Mouse (Mus musculus): Measurements from ENCODE around the gene Coa4. TPM values are rescaled to one million over a fixed set of nuclear protein-coding genes. Genes with fewer than 3 reads are reported as not detected.

Gene Coa4
- polyA plus RNA-seq, 1 experiment from 2014 or later, result 12.4 TPM

- H3K27ac ChIP-seq (ENCODE audit: low read depth), result peak overlapping the region; percentile 94
- TF ChIP-seq EP300 (IDR thresholded peaks at IDR 0.05; ENCODE audit: low read depth) (no peak; the same call in 1 of the 2 replicates), CTCF (IDR thresholded peaks at IDR 0.05; ENCODE audit: low read depth) (no peak)
- DNase-seq (peak; percentile 65), ATAC-seq (peak; percentile 14)
- peaks cover 40% of the 10 kb centered on the region for H3K4me1 ChIP-seq (ENCODE audit: insufficient read depth)
- 14% methylated on average over 19 of the region's 19 CpGs for WGBS (ENCODE audit: insufficient replicate concordance)
- H3K9me3 ChIP-seq (ENCODE audit: low read length), result no peaks in the 10 kb centered on the region
- H3K27me3 ChIP-seq (ENCODE audit: insufficient read depth, low read length), result no peaks in the 10 kb centered on the region
- H3K9ac ChIP-seq (replicated peaks), result peak overlapping the region; percentile 75
- H3K4me2 ChIP-seq (ENCODE audit: low read depth, low read length), result peak overlapping the region; percentile 93
- peak overlapping the region; percentile 82 for H3K4me3 ChIP-seq (ENCODE audit: low read depth, low read length)
- peaks cover 45% of the 10 kb centered on the region for H3K36me3 ChIP-seq (replicated peaks; ENCODE audit: insufficient read depth, low read length)
Measured at GRCm38 (mm10) chr7:100493484-100494414, 43.1 kb upstream of the Coa4 start.

GRCm38 (mm10) chr7:100494415-100494831 is 42.4 kb upstream of the Coa4 start:
- H3K9me3 ChIP-seq (ENCODE audit: low read length), result no peaks in the 10 kb centered on the region
- no peak for ATAC-seq
- H3K9ac ChIP-seq (replicated peaks), result peak overlapping the region; percentile 75
- WGBS (ENCODE audit: insufficient replicate concordance), result 53% methylated on average over 7 of the region's 7 CpGs
- no peaks in the 10 kb centered on the region for H3K27me3 ChIP-seq (ENCODE audit: insufficient read depth, low read length)
- peaks cover 40% of the 10 kb centered on the region for H3K4me1 ChIP-seq (ENCODE audit: insufficient read depth)
- H3K36me3 ChIP-seq (replicated peaks; ENCODE audit: insufficient read depth, low read length), result peaks cover 52% of the 10 kb centered on the region
- H3K4me3 ChIP-seq (ENCODE audit: low read depth, low read length), result peak overlapping the region; percentile 82
- TF ChIP-seq EP300 (IDR thresholded peaks at IDR 0.05; ENCODE audit: low read depth), result no peak
- TF ChIP-seq CTCF (IDR thresholded peaks at IDR 0.05; ENCODE audit: low read depth), result no peak
- no peak for DNase-seq
- H3K4me2 ChIP-seq (ENCODE audit: low read depth, low read length), result peak overlapping the region; percentile 93
- peak overlapping the region; percentile 94 for H3K27ac ChIP-seq (ENCODE audit: low read depth)

DNA sequence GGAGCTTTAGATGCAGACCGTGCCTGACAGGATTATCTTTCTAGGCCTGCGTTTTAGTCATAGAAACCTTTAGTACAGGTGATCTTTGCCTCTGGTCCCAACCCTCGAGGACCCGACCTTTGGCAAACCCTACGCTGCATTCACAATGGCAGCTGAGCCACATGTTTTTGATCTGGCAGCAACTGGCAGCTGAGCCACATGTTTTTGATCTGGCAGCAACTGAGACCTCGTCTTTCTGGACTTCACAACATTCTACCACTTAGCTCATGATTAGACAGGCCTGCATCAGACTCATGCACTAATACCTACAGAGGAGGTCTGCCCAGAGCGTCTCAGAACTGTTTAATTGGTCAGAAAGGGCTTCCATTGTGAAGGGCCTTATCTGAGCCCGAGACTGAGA is 41.8 kb upstream of the Coa4 start:
- H3K9me3 ChIP-seq (ENCODE audit: low read length), result no peaks in the 10 kb centered on the region
- peak overlapping the region; percentile 82 for H3K4me3 ChIP-seq (ENCODE audit: low read depth, low read length)
- H3K36me3 ChIP-seq (replicated peaks; ENCODE audit: insufficient read depth, low read length), result peaks cover 58% of the 10 kb centered on the region
- no peak for ATAC-seq
- TF ChIP-seq EP300 (IDR thresholded peaks at IDR 0.05; ENCODE audit: low read depth), result no peak
- TF ChIP-seq CTCF (IDR thresholded peaks at IDR 0.05; ENCODE audit: low read depth), result no peak
- WGBS (ENCODE audit: insufficient replicate concordance), result 23% methylated on average over 8 of the region's 8 CpGs
- no peak for DNase-seq
- peak overlapping the region; percentile 93 for H3K4me2 ChIP-seq (ENCODE audit: low read depth, low read length)
- H3K4me1 ChIP-seq (ENCODE audit: insufficient read depth), result peaks cover 40% of the 10 kb centered on the region
- H3K27ac ChIP-seq (ENCODE audit: low read depth), result peak overlapping the region; percentile 94
- peak overlapping the region; percentile 75 for H3K9ac ChIP-seq (replicated peaks)
- H3K27me3 ChIP-seq (ENCODE audit: insufficient read depth, low read length), result no peaks in the 10 kb centered on the region

GRCm38 (mm10) chr7:100495581-100496251 is 41.2 kb upstream of the Coa4 start:
- Histone ChIP-seq H3K27ac (ENCODE audit: low read depth) (peak overlapping the region; percentile 94), H3K36me3 (replicated peaks; ENCODE audit: insufficient read depth, low read length) (peaks cover 64% of the 10 kb centered on the region), H3K27me3 (ENCODE audit: insufficient read depth, low read length) (no peaks in the 10 kb centered on the region), H3K9me3 (ENCODE audit: low read length) (no peaks in the 10 kb centered on the region), H3K4me2 (ENCODE audit: low read depth, low read length) (peak overlapping the region; percentile 93), H3K4me1 (ENCODE audit: insufficient read depth) (peaks cover 43% of the 10 kb centered on the region), H3K4me3 (ENCODE audit: low read depth, low read length) (peak overlapping the region; percentile 82), H3K9ac (replicated peaks) (peak overlapping the region; percentile 75)
- DNase-seq, result peak; percentile 87
- TF ChIP-seq EP300 (IDR thresholded peaks at IDR 0.05; ENCODE audit: low read depth) (peak; percentile 14; the same call in 1 of the 2 replicates), CTCF (IDR thresholded peaks at IDR 0.05; ENCODE audit: low read depth) (no peak)
- ATAC-seq, result peak; percentile 67
- 17% methylated on average over 11 of the region's 11 CpGs for WGBS (ENCODE audit: insufficient replicate concordance)

DNA sequence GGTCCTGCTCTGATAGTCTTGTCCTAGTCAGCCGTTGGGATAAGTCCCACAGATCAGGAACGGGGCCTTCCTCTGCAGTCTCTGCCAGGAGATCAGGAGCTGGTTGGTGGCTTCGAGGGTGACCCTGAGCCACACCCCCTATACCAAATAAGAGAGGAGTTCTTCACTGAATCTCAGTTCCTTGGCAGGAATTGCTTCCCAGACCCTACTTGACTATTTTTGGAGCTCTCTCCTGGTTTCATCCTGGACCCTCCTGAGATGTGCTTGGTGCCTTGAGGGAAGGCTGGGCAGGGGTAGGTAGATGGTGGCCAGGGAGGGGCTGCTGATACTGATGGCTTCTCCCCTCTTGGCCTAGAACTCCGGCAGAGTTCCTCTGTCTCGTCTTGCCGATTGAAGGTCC is 40.5 kb upstream of the Coa4 start:
- Histone ChIP-seq H3K4me3 (ENCODE audit: low read depth, low read length) (peak overlapping the region; percentile 82), H3K9me3 (ENCODE audit: low read length) (no peaks in the 10 kb centered on the region), H3K4me2 (ENCODE audit: low read depth, low read length) (peak overlapping the region; percentile 93), H3K27me3 (ENCODE audit: insufficient read depth, low read length) (no peaks in the 10 kb centered on the region), H3K27ac (ENCODE audit: low read depth) (peak overlapping the region; percentile 94), H3K9ac (replicated peaks) (peak overlapping the region; percentile 75), H3K36me3 (replicated peaks; ENCODE audit: insufficient read depth, low read length) (peaks cover 64% of the 10 kb centered on the region), H3K4me1 (ENCODE audit: insufficient read depth) (peaks cover 45% of the 10 kb centered on the region)
- no peak for DNase-seq
- WGBS (ENCODE audit: insufficient replicate concordance), result 72% methylated on average over 6 of the region's 6 CpGs
- no peak for TF ChIP-seq CTCF (IDR thresholded peaks at IDR 0.05; ENCODE audit: low read depth)
- no peak for TF ChIP-seq EP300 (IDR thresholded peaks at IDR 0.05; ENCODE audit: low read depth)
- ATAC-seq, result no peak

DNA sequence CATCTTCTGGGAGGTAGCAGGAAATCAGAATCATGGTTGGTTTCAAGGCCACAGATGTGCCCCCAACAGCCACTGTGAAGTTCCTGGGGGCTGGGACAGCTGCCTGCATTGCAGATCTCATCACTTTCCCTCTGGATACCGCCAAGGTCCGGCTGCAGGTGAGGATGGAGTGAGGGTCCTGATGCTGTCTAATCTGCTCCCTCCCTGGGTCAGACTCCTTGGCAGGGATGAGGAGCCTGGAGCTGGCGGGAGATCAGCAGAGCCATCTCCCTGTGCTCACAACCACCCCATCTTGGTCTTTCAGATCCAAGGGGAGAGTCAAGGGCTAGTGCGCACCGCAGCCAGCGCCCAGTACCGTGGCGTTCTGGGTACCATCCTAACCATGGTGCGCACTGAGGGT is 40.1 kb upstream of the Coa4 start:
- WGBS (ENCODE audit: insufficient replicate concordance), result 93% methylated on average over 9 of the region's 9 CpGs
- Histone ChIP-seq H3K27ac (ENCODE audit: low read depth) (peak overlapping the region; percentile 94), H3K4me1 (ENCODE audit: insufficient read depth) (peaks cover 44% of the 10 kb centered on the region), H3K9ac (replicated peaks) (peak overlapping the region; percentile 75), H3K4me2 (ENCODE audit: low read depth, low read length) (peak overlapping the region; percentile 93), H3K36me3 (replicated peaks; ENCODE audit: insufficient read depth, low read length) (peaks cover 64% of the 10 kb centered on the region), H3K9me3 (ENCODE audit: low read length) (no peaks in the 10 kb centered on the region), H3K27me3 (ENCODE audit: insufficient read depth, low read length) (no peaks in the 10 kb centered on the region), H3K4me3 (ENCODE audit: low read depth, low read length) (peak overlapping the region; percentile 82)
- ATAC-seq, result no peak
- TF ChIP-seq EP300 (IDR thresholded peaks at IDR 0.05; ENCODE audit: low read depth), result no peak
- no peak for TF ChIP-seq CTCF (IDR thresholded peaks at IDR 0.05; ENCODE audit: low read depth)
- DNase-seq, result no peak
